ENCODE assay signal across 8 mouse cellular contexts in genomic region chr19:57655083-57655482, GRCm38 (mm10). TPM values are rescaled to one million over a fixed set of nuclear protein-coding genes. Genes with fewer than 3 reads are reported as not detected.
DNase-seq lines count a peak whose midpoint lies in the region; ATAC-seq and TF ChIP-seq lines count a peak whose summit lies in the region.

No protein-coding gene starts in this region.

- H3K27ac ChIP-seq in midbrain, embryonic 14.5 days (replicated peaks; ENCODE audit: low read depth, low read length): no peak overlapping the region
- H3K27ac ChIP-seq in midbrain, embryonic 10.5 days (replicated peaks): no peak overlapping the region

- peaks cover 19% of the 10 kb centered on the region for H3K36me3 ChIP-seq in midbrain, embryonic 14.5 days (ENCODE audit: control insufficient read depth, insufficient read depth, low read length)
- peaks cover 46% of the 10 kb centered on the region for H3K36me3 ChIP-seq in midbrain, embryonic 10.5 days

- no peak overlapping the region for H3K4me2 ChIP-seq in midbrain, embryonic 14.5 days (ENCODE audit: low read length)

- intact Hi-C loops in heart, postnatal 10 days (cut with DNase I): loop anchor here (1.0 to 2.0 kb wide), 3 partner anchors 815 to 972 kb away; no protein-coding TSS in a partner anchor

- TF ChIP-seq POLR2A in lung, adult 2 months (IDR thresholded peaks at IDR 0.05; ENCODE audit: borderline replicate concordance, extremely low read depth, low read depth, low read length): no peak

- no peaks in the 10 kb centered on the region for H3K27me3 ChIP-seq in midbrain, embryonic 14.5 days (ENCODE audit: control insufficient read depth, insufficient read depth, low read length)
- no peaks in the 10 kb centered on the region for H3K27me3 ChIP-seq in midbrain, embryonic 10.5 days (ENCODE audit: low read depth, poor library complexity, severe bottlenecking)

- no peak overlapping the region for H3K9ac ChIP-seq in midbrain, embryonic 14.5 days (replicated peaks; ENCODE audit: low read length)

- H3K4me1 ChIP-seq in midbrain, embryonic 14.5 days (ENCODE audit: control insufficient read depth, insufficient read depth, low read length): no peaks in the 10 kb centered on the region
- H3K4me1 ChIP-seq in midbrain, embryonic 10.5 days: no peaks in the 10 kb centered on the region
- H3K4me1 ChIP-seq in lung, adult 2 months (ENCODE audit: control insufficient read depth, insufficient read depth, low read length): no peaks in the 10 kb centered on the region

- no peaks in the 10 kb centered on the region for H3K9me3 ChIP-seq in midbrain, embryonic 14.5 days (ENCODE audit: control insufficient read depth, low read length)
- H3K9me3 ChIP-seq in midbrain, embryonic 10.5 days (replicated peaks): no peaks in the 10 kb centered on the region

- WGBS in midbrain, embryonic 14.5 days: 73% methylated on average over 2 of the region's 2 CpGs
- WGBS in midbrain, embryonic 10.5 days: 82% methylated on average over 2 of the region's 2 CpGs
- WGBS in lung, adult 2 months: 44% methylated on average over 2 of the region's 2 CpGs

- no peak for ATAC-seq in midbrain, embryonic 14.5 days (ENCODE audit: low FRiP score, low TSS enrichment)

- DNase-seq in cerebellum, adult 11 months: peak; percentile 15
- DNase-seq in cerebellum, adult 9-11 months: no peak
- peak; percentile 90 for DNase-seq in midbrain, embryonic 14.5 days
- no peak for DNase-seq in midbrain, embryonic 10.5 days (ENCODE audit: low spot score)
- DNase-seq in c-Kit-positive CD71-negative TER-119-negative erythroid progenitor cells, embryonic 14.5 days (ENCODE audit: low read depth): peak; percentile 40
- DNase-seq in heart, postnatal 10 days: peak; percentile 58 to 82
- no peak for DNase-seq in lung, adult 2 months
- DNase-seq in thymus, postnatal 25 days: peak; percentile 28

- H3K4me3 ChIP-seq in midbrain, embryonic 14.5 days (replicated peaks; ENCODE audit: low read depth, low read length): no peak overlapping the region
- no peak overlapping the region for H3K4me3 ChIP-seq in midbrain, embryonic 10.5 days
- H3K4me3 ChIP-seq in lung, adult 2 months (replicated peaks; ENCODE audit: extremely low read depth, low read depth, low read length): no peak overlapping the region

- peak; percentile 38; the same call in 1 of the 2 replicates for TF ChIP-seq CTCF in lung, adult 2 months (IDR thresholded peaks at IDR 0.05; ENCODE audit: insufficient read depth, low read length)

RNA-seq across cellular contexts. Expression of gene Atrnl1, which starts 44.2 kb away (rescaled TPM):
- 10.4 and 11.6 TPM in 2 replicates for polyA plus RNA-seq in midbrain, embryonic 14.5 days (2014; fragmentation: Nextera tagmentation; extraction: Ambion mirVana)
- polyA plus RNA-seq in midbrain, embryonic 10.5 days (2016; fragmentation: Nextera tagmentation; extraction: Ambion mirVana): 3.0 and 4.1 TPM in 2 replicates
- total RNA-seq in heart, postnatal 10 days (2021): 10 to 100 TPM; 24.3 to 24.9 TPM
- polyA plus RNA-seq in lung, adult 2 months (2012; rRNA removed): 14.4 and 18.6 TPM in 2 replicates

Comparison
In these comparisons a context has a peak if more than half of its experiments do, and no peak if none do; other contexts are left out.
1. DNase-seq: peak in cerebellum, adult 11 months (single experiment), midbrain, embryonic 14.5 days (single experiment), c-Kit-positive CD71-negative TER-119-negative erythroid progenitor cells, embryonic 14.5 days (single experiment), heart, postnatal 10 days (2 of 2) and thymus, postnatal 25 days (single experiment); none in cerebellum, adult 9-11 months (single experiment), midbrain, embryonic 10.5 days (single experiment) and lung, adult 2 months (single experiment).